In the genomic region with DNA sequence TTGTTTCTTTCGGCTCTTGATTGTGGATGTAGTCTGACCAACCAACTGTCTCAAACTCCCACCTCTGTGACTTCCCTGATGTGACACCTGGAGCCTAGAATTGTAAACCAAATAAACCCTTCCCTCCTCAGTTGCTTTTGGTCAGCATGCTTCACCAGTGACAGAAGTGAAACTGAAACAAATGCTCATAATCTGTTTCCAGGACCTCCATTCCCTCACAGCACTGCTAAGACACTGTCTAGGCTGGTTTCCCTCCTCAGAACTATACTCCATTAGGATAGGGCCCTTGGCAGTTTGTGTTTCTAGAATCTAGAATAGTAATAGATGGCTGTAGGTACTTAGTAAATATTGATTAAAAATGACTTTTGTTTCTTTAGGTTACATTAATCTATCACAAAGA, we compare ENCODE assay signal across 29 mouse cellular contexts.
"Had no signal": no experiment of that assay in that cellular context is flagged by ENCODE, and none has a peak within 500 bp of the region (broad histone marks: within the 10 kb centered on the region; RNA-seq: fewer than 3 reads in every experiment).

No protein-coding gene starts in this region.

- H3K9me3 ChIP-seq: embryonic facial prominence, embryonic 10.5 days; embryonic facial prominence, embryonic 12.5 days; embryonic facial prominence, embryonic 13.5 days; embryonic facial prominence, embryonic 15.5 days; forebrain, embryonic 10.5 days; forebrain, embryonic 12.5 days; forebrain, embryonic 13.5 days; forebrain, embryonic 15.5 days had no signal

- ATAC-seq: forebrain, embryonic 13.5 days; forebrain, embryonic 14.5 days; forebrain, embryonic 15.5 days; forebrain, embryonic 16.5 days; forebrain, postnatal 0 days had no signal

- H3K4me3 ChIP-seq: embryonic facial prominence, embryonic 10.5 days; embryonic facial prominence, embryonic 12.5 days; embryonic facial prominence, embryonic 13.5 days; embryonic facial prominence, embryonic 15.5 days; erythroblast, embryonic 14.5 days; forebrain, embryonic 10.5 days; forebrain, embryonic 12.5 days; forebrain, embryonic 13.5 days; forebrain, embryonic 15.5 days; gastrocnemius, adult 2 months; heart, adult 2 months had no signal

- H3K4me2 ChIP-seq: embryonic facial prominence, embryonic 12.5 days; embryonic facial prominence, embryonic 13.5 days; embryonic facial prominence, embryonic 15.5 days; forebrain, embryonic 12.5 days; forebrain, embryonic 13.5 days; forebrain, embryonic 15.5 days had no signal

- H3K27me3 ChIP-seq: embryonic facial prominence, embryonic 12.5 days; embryonic facial prominence, embryonic 13.5 days; embryonic facial prominence, embryonic 15.5 days; forebrain, embryonic 12.5 days; forebrain, embryonic 13.5 days; forebrain, embryonic 15.5 days had no signal

- DNase-seq: cerebellum, adult 18-20 months; cerebellum, adult 2 months; cerebellum, adult 8-10 months; cerebellum, adult 9-10 months; cerebellum, adult 9-11 months; cerebellum, postnatal 10 days; cerebellum, postnatal 14 days; cerebellum, postnatal 25 days; cerebellum, postnatal 36 days; embryo, embryonic 11 days; forebrain, postnatal 0 days; gastrocnemius, adult 2 months; gastrocnemius, postnatal 10 days; gastrocnemius, postnatal 14 days; gastrocnemius, postnatal 25 days; gastrocnemius, postnatal 36 days; heart, adult 18-20 months; heart, adult 2 months had no signal

- H3K27ac ChIP-seq: embryonic facial prominence, embryonic 10.5 days; embryonic facial prominence, embryonic 12.5 days; embryonic facial prominence, embryonic 13.5 days; embryonic facial prominence, embryonic 15.5 days; forebrain, embryonic 10.5 days; forebrain, embryonic 12.5 days; forebrain, embryonic 13.5 days; forebrain, embryonic 15.5 days; gastrocnemius, adult 2 months; heart, adult 2 months had no signal

- H3K4me1 ChIP-seq: embryonic facial prominence, embryonic 10.5 days; embryonic facial prominence, embryonic 12.5 days; embryonic facial prominence, embryonic 13.5 days; embryonic facial prominence, embryonic 15.5 days; forebrain, embryonic 10.5 days; forebrain, embryonic 12.5 days; forebrain, embryonic 13.5 days; forebrain, embryonic 15.5 days had no signal

- H3K9ac ChIP-seq: embryonic facial prominence, embryonic 12.5 days; embryonic facial prominence, embryonic 13.5 days; embryonic facial prominence, embryonic 15.5 days; forebrain, embryonic 12.5 days; forebrain, embryonic 13.5 days; forebrain, embryonic 15.5 days; forebrain, postnatal 0 days had no signal

- H3K36me3 ChIP-seq: embryonic facial prominence, embryonic 12.5 days; embryonic facial prominence, embryonic 15.5 days; forebrain, embryonic 12.5 days; forebrain, embryonic 15.5 days had no signal
